Mouse (Mus musculus): ENCODE results near the gene Tet3.

The Tet3 gene

DNA sequence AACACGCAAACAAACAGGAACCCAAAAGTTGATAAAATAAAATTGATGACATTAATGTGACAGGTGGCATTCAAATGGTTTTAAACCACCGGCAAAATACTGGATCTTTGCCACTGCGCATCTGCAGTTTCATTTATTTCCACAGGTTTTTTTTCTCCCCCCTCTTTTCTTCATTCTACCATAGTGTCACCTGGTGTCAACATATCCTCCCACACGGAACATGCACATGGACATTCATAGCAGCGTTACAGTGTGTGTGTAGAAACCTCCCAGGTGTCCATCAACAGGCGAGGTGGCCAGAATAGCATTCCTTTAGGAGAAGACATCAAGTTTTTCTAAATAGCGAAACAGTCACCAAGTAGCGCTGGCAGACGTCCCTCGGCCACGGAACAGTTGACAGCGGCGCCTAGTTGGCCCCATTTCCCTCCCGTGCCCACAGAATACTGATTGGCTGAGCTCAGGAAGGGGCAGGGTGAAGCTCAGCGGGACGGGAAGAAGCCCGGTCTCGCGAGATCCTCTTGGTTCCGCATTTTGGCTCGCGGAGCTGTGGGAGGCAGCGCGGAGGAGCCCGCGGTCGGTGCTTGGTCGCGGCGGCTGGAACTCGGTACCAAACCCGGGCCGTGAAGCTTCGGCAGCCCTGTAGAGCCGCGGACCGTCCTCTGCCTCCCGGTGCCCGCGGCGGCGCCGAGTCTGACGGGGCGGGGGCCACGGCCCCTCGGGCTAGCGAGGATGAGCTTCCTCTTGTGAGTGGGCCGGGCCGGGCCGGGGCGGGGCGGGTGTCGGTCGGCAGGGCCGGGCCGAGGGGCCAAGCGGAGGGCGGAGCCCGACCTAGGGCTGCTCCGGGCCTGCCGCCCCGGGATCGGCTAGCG, 133.1 kb downstream of the Tet3 start, which contains the start of the genes Mthfd2 and Mob1a:
Gene Mthfd2 (minus strand): TSS at position 384 of the 869 bp plus-strand sequence.
Gene Mob1a (plus strand): TSS at position 492 of the 869 bp plus-strand sequence.
- DNase-seq (ENCODE audit: low spot score): peak; percentile 94

DNA sequence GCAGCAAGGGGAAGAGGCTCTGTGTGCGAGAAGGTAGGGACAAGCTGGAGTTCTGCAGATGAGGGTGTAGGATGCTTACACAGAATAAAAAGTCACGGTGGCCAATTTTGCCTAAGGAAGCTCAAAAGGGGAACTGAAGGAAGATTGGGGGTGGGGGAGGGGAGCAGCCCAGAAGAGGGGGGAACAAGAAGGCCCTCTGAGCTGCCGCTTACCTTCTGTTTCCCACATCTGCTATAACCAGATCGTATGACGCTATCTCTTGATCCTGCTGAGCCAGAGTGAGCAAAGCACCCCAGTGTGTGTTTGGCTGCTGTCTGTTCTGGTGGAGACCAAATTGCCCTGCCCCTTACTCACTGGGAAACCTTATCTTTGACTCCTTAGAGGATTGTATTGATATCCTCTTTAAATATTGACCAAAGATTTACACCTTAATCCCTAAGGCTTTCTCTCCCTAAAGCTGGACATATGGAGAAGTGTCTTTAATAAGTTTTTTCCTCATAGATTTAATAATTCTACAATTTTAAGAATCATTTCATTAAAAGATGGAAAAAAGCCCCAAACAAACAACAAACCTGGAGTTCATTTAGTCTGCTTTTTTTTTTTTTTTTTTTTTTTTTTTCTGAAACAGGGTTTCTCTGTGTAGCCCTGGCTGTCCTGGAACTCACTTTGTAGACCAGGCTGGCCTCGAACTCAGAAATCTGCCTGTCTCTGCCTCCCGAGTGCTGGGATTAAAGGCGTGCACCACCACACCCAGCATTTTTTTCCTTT, 135.0 kb downstream of the Tet3 start:
- no peak for DNase-seq (ENCODE audit: low spot score)

DNA sequence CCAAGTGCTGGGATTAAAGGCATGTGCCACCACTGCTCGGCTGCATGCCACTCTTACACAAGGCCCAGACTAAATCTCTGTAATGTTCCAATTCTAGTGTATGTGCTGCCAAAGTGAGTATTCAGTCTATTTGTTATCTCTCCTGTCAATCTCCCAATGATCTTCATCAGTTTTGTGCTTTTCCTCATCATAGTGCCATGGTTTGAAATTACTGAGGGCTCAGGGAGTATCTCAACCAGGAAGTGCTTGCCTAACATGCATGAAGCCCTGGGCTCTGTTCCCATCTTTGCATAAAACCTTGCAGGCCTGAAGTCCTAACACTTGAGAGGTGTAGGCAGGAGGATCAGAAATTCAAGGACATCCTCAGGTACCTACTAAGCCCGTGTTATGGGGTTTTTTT, 136.1 kb downstream of the Tet3 start:
- no peak for DNase-seq (ENCODE audit: low spot score)

- peak; percentile 16 for DNase-seq (ENCODE audit: low spot score)
Measured at GRCm38 (mm10) chr6:83321927-83322326, 137.0 kb downstream of the Tet3 start.

DNA sequence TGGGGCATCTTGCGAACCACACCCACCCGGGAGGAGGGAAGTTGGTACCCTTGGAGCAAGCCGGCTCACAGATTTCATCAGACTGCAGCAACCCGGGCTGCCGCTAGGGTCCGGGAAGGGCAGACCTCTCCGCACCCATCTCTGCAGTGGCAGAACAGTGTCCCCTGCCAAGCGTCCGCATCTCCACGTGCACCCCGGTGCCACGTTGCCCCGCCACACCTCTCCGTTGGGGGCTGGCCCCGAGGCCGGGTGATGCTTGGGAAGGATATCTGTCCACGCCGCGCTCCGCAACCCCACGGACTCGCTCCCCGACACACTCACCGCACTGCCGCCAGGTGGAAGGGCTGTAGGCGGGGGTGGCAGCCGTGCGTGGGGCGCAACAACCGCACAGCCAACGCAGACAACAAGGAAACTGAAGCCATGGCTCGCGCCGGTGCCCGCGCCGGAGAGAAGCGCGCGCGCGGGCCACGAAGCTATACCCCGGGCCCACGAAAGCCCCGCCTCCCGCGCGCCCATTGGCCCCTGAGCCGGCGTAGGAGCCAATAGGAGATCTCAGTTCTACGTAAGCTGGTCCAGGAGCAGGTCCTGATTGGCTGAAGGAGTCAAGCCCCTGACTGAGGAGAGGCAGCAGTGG, 141.7 kb downstream of the Tet3 start:
- peak; percentile 88 for DNase-seq (ENCODE audit: low spot score)

GRCm38 (mm10) chr6:83316022-83316421, 142.9 kb downstream of the Tet3 start:
- DNase-seq (ENCODE audit: low spot score): no peak

- DNase-seq (ENCODE audit: low spot score): no peak
Measured at GRCm38 (mm10) chr6:83315293-83315692, 143.6 kb downstream of the Tet3 start.

- peak; percentile 62 for DNase-seq (ENCODE audit: low spot score)
Measured at GRCm38 (mm10) chr6:83312514-83312913, 146.4 kb downstream of the Tet3 start.
